Mouse (Mus musculus) cortical plate, adult 2 months (tissue): ENCODE measurements around the gene Shroom1. TPM values are rescaled to one million over a fixed set of nuclear protein-coding genes. Genes with fewer than 3 reads are reported as not detected.

ENCODE experiments used
- H3K27ac ChIP-seq: fragments of 200-500 bp; 2 replicates; pipeline ENCODE4 v1.5.1; 2012; ENCODE audit warnings: low read length, control low read depth, inconsistent platforms; ENCODE audit not compliant: insufficient read depth
- H3K4me1 ChIP-seq: fragments of 200-500 bp; 2 replicates; pipeline ENCODE4 v1.6.1; 2011; ENCODE audit warnings: low read length; ENCODE audit not compliant: control insufficient read depth, insufficient read depth
- H3K4me3 ChIP-seq: fragments of 200-500 bp; 2 replicates; pipeline ENCODE4 v1.5.1; 2011; ENCODE audit warnings: mild to moderate bottlenecking, low read length, control low read depth; ENCODE audit not compliant: insufficient read depth
- CTCF ChIP-seq: fragments of 200-500 bp; IDR thresholded peaks from 2 replicates; pipeline ENCODE4 v1.5.1; 2011; ENCODE audit warnings: mild to moderate bottlenecking, control low read depth, low read length; ENCODE audit not compliant: insufficient read depth; ENCODE audit errors: extremely low read depth
- POLR2A ChIP-seq: fragments of 200-500 bp; IDR thresholded peaks from 2 replicates; pipeline ENCODE4 v1.6.1; 2011; ENCODE audit warnings: mild to moderate bottlenecking, low read length, control low read depth; ENCODE audit not compliant: insufficient read depth; ENCODE audit errors: extremely low read depth
- polyA plus RNA-seq: library from polyadenylated mRNA; depleted of rRNA; stranded (reverse); fragments of >200 nt; gene quantifications from 2 replicates; pipeline ENCODE4 v1.2.3, GENCODE M21; 2012; rRNA removed

Shroom1 gene
- polyA plus RNA-seq, 1 experiment, result 6.5 TPM

DNA sequence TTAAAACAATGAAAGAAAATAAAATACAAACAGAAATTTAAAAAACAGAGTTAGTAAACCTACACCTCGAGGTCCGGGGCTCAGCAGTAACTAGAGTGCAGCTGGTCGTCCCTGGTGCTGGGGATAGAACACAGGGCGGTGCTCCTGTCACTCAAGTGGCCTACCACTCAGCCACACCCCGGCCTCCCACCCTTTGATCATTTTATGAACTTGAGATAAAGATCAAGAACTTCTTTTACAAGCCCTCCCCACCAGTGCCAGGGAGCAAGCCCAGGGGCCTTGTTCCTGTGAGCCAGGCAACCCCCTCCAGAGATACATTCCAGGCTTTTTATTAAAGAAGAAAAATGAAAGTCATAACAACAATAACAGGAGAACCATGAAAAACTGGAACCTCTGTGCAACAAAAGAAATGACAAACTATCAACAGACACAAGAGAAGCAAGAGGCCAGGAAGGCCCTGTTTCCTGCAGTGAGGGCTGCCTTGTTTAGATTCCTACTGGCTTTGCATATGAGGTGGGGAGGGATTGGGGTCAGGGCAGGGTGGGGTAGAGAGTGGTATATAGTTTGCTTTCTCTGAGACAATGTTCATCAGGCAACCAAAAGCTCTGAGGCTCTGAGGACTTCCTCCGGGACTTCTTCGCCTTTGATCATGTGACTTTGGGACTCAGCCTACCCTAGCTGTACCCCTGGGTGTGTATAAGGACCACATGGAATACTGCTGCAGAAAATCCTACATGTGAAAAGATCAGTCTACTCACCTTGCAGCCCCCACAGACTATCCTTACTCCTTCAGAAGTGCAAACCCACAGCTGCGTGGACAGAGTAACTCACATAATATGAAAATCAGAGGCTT, 60.0 kb downstream of the Shroom1 start:
- no peak overlapping the region for H3K4me3 ChIP-seq
- H3K27ac ChIP-seq, result no peak overlapping the region
- no peaks in the 10 kb centered on the region for H3K4me1 ChIP-seq
- TF ChIP-seq POLR2A (no peak), CTCF (no peak)

Other genes starting within 250 kb of the Shroom1 start
- gene Hspa4, start 156.7 kb upstream of the Shroom1 start, polyA plus RNA-seq, result 75.5 and 80.3 TPM in 2 replicates
- gene Zcchc10, start 132.5 kb upstream of the Shroom1 start, polyA plus RNA-seq, result 11.0 and 11.2 TPM in 2 replicates
- 38.5 and 38.6 TPM in 2 replicates for gene Aff4, start 106.4 kb upstream of the Shroom1 start, polyA plus RNA-seq
- not detected in 2 replicates for gene Leap2, start 34.0 kb upstream of the Shroom1 start, polyA plus RNA-seq
- 413 and 414 TPM in 2 replicates for gene Uqcrq, start 26.4 kb upstream of the Shroom1 start, polyA plus RNA-seq
- gene Gdf9, start 26.2 kb upstream of the Shroom1 start, polyA plus RNA-seq, result 2.2 and 2.3 TPM in 2 replicates
- gene Gm10447, start 95 bp upstream of the Shroom1 start, polyA plus RNA-seq, result 0.04 and 0.10 TPM in 2 replicates
- not detected in 2 replicates for gene Gm9837, start 13.3 kb downstream of the Shroom1 start, polyA plus RNA-seq
- 0.48 and 0.81 TPM in 2 replicates for gene Gm9945, start 23.0 kb downstream of the Shroom1 start, polyA plus RNA-seq
- gene Sowaha, start 23.1 kb downstream of the Shroom1 start, polyA plus RNA-seq, result 54.0 and 56.1 TPM in 2 replicates
- gene Sept8, start 62.1 kb downstream of the Shroom1 start, polyA plus RNA-seq, result 379 TPM in 2 replicates
- gene Kif3a, start 110.2 kb downstream of the Shroom1 start, polyA plus RNA-seq, result 98.7 and 107 TPM in 2 replicates
- not detected in 2 replicates for gene Il4, start 161.5 kb downstream of the Shroom1 start, polyA plus RNA-seq
- not detected in 2 replicates for gene Il13, start 177.5 kb downstream of the Shroom1 start, polyA plus RNA-seq